Mouse (Mus musculus): ENCODE data around the gene Fosb. TPM values are rescaled to one million over a fixed set of nuclear protein-coding genes. Genes with fewer than 3 reads are reported as not detected.

The Fosb gene
- polyA plus RNA-seq, 1 experiment from 2014 or later, result 0.03 TPM

DNA sequence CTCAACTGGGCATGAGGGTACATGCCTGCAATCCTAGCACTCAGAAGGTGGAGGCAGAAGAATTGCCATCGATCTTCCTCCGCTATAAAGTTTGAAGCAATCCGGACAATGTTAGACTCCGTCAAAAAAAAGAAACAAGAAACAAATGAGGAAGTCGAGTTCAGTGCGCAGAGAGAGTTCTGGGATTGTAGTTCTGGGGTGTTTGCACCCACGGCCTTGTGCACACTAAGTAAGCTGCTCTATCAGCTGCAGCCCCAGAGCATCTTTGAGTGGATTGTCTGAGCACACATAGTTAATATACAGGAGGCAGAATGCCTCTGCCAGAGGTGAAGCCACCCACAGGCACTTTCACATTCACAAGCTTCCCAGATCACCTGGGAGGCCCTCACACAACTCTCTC lies 8.8 kb upstream of the Fosb start:
- H3K9me3 ChIP-seq (replicated peaks), result no peaks in the 10 kb centered on the region
- H3K27me3 ChIP-seq, result peaks cover 97% of the 10 kb centered on the region
- no peaks in the 10 kb centered on the region for H3K36me3 ChIP-seq (replicated peaks)
- peaks cover 17% of the 10 kb centered on the region for H3K4me1 ChIP-seq (replicated peaks)
- 19% methylated on average over 7 of the region's 7 CpGs for WGBS (ENCODE audit: insufficient replicate concordance)
- ATAC-seq (ENCODE audit: insufficient read depth), result no peak
- H3K4me2 ChIP-seq, result no peak overlapping the region
- no peak overlapping the region for H3K27ac ChIP-seq (replicated peaks)
- H3K4me3 ChIP-seq (replicated peaks), result no peak overlapping the region
- H3K9ac ChIP-seq, result no peak overlapping the region

DNA sequence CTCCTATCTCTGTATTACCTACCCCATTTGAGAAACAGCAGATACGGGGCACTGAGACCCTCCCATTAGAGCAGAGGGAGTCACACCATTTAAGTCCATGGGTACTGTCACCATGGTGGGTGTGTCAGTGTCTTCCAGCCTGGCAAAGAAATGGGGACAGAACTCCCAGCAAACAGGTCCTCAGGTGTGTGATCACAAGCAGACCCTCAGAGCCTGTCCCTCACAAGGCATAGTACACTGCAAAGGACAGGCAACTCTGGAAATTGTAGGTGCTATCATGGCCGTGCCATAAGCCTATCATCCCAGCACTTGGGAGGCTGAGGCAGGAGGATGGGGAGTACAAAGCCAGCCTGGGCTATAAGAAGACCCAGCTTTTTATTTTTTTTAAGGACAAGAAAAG lies 8.3 kb upstream of the Fosb start:
- H3K27ac ChIP-seq (replicated peaks), result no peak overlapping the region
- ATAC-seq (ENCODE audit: insufficient read depth), result no peak
- no peak overlapping the region for H3K9ac ChIP-seq
- H3K36me3 ChIP-seq (replicated peaks), result no peaks in the 10 kb centered on the region
- peaks cover 97% of the 10 kb centered on the region for H3K27me3 ChIP-seq
- H3K4me1 ChIP-seq (replicated peaks), result peaks cover 17% of the 10 kb centered on the region
- no peak overlapping the region for H3K4me2 ChIP-seq
- H3K4me3 ChIP-seq (replicated peaks), result no peak overlapping the region
- WGBS (ENCODE audit: insufficient replicate concordance), result 52% methylated on average over 2 of the region's 2 CpGs
- H3K9me3 ChIP-seq (replicated peaks), result no peaks in the 10 kb centered on the region

DNA sequence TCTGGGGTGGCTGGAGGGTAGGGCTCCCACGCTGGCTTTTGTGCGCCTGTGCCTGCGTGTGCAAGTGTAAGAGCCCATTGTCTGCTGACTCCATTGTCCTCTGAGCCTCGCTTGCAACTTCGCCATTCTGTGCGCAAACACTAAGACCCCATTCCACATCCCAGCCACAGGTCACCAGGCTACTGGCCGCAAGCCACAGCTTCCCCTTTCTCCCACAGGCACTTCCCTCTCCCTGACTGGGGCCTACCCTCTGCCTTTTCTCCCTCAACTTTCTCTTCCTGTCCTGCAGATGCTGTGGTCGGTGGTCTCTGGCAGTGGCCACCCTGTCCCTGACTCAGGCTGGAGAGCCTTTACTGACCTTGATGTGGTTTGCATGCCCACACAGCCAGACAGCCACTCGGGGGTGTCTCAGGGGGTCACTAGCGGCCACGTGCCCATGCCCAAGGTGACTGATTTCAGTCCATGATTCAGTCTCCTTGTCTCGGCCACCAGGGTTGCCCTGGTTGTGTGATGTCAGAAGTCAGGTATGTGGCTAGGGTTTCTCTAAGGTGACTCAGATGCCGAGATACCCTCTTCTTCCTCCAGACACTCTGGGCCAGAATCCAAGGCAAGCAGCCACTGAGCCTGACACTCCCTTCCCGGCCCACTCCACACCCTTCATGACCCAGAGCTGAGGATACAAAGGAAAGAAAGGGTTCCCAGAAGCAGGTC lies 6.8 kb upstream of the Fosb start:
- H3K9me3 ChIP-seq (replicated peaks), result no peaks in the 10 kb centered on the region
- no peak for ATAC-seq (ENCODE audit: insufficient read depth)
- H3K4me3 ChIP-seq (replicated peaks), result no peak overlapping the region
- H3K9ac ChIP-seq, result no peak overlapping the region
- no peaks in the 10 kb centered on the region for H3K36me3 ChIP-seq (replicated peaks)
- no peak overlapping the region for H3K27ac ChIP-seq (replicated peaks)
- 13% methylated on average over 14 of the region's 14 CpGs for WGBS (ENCODE audit: insufficient replicate concordance)
- peaks cover 17% of the 10 kb centered on the region for H3K4me1 ChIP-seq (replicated peaks)
- 0 out of 2 replicates have a peak overlapping the region, but pooled peaks have one; percentile 1 for H3K4me2 ChIP-seq
- peaks cover 93% of the 10 kb centered on the region for H3K27me3 ChIP-seq

DNA sequence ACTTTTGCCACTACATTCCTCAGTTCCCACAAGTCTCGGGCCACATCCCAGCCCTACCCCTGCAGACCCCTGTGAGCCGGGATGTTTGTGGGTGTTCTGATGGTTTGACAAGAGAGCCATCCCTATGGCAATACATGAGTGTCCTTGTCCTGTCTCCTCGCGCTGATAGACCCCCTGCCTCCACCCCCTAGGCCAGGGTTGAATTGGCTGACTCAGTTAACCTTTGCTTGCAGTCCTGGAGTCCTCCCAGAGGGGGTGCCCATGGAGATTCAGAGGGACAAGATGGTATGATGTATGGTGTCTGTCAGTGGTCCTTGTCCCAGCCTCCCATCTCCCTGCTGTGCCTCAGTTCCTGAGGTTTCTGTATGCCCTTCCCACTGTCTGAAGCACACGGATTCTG lies 4.2 kb upstream of the Fosb start:
- Histone ChIP-seq H3K36me3 (replicated peaks) (no peaks in the 10 kb centered on the region), H3K4me1 (replicated peaks) (peaks cover 17% of the 10 kb centered on the region), H3K27ac (replicated peaks) (no peak overlapping the region), H3K9ac (no peak overlapping the region), H3K4me3 (replicated peaks) (no peak overlapping the region), H3K4me2 (no peak overlapping the region), H3K27me3 (peaks cover 87% of the 10 kb centered on the region), H3K9me3 (replicated peaks) (no peaks in the 10 kb centered on the region)
- no peak for ATAC-seq (ENCODE audit: insufficient read depth)
- 36% methylated on average over 5 of the region's 5 CpGs for WGBS (ENCODE audit: insufficient replicate concordance)

DNA sequence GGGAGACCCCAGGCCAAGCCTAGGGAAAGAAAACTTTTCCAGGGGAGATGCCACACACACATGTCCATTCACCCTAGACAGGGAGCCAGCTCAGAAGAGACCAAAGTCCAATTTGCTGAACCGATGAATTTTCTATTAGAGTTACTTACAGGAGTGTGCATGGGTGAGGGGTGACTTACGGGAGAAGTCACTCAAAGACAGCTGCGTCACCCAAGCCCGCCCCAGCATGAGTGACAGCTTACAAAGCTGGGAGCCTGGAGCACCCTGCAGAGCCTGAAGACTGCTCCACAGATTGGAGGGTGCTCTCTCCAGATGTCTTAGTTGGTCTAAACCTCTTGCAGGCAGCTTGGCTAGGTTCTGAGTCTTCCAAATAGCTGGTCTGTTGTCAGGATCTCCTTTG lies 2.1 kb upstream of the Fosb start:
- Histone ChIP-seq H3K27ac (replicated peaks) (no peak overlapping the region), H3K27me3 (peaks cover 85% of the 10 kb centered on the region), H3K4me1 (replicated peaks) (peaks cover 32% of the 10 kb centered on the region), H3K9ac (no peak overlapping the region), H3K36me3 (replicated peaks) (no peaks in the 10 kb centered on the region), H3K4me3 (replicated peaks) (no peak overlapping the region), H3K4me2 (no peak overlapping the region), H3K9me3 (replicated peaks) (no peaks in the 10 kb centered on the region)
- WGBS (ENCODE audit: insufficient replicate concordance), result 26% methylated on average over 4 of the region's 4 CpGs
- ATAC-seq (ENCODE audit: insufficient read depth), result no peak

DNA sequence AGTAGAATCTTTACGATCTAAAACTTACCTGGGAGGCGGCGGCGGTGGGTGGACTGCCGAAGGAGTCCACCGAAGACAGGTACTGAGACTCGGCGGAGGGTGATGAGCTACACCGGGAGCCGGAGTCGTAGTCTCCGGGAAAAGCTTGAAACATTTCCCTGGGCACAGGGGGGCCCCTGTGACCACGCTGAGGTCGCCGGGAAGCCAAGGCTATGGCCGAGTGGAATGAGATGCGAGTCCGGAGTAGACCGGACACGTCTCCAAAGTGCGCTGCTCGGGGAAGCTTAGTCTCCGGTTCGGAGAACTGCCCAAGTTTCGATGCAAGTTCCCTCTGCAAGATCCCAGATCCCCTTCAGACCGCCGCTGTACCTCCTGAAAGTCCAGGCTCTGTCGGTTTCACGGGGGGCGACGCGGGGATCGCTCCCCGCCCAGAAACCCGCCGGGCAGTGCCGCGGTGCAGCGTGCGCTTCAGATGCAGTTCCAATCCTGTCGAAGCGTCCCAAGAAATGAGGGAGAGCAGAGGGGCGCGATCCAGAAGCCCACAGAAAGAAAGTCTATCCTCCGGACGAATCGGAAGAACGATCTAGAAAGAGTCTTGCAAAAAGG lies 470 bp downstream of the Fosb start:
- no peaks in the 10 kb centered on the region for H3K36me3 ChIP-seq (replicated peaks)
- no peaks in the 10 kb centered on the region for H3K9me3 ChIP-seq (replicated peaks)
- WGBS (ENCODE audit: insufficient replicate concordance), result under 1% methylated on average over 48 of the region's 48 CpGs
- peak overlapping the region; percentile 69 for H3K4me3 ChIP-seq (replicated peaks)
- peaks cover 85% of the 10 kb centered on the region for H3K27me3 ChIP-seq
- no peak overlapping the region for H3K27ac ChIP-seq (replicated peaks)
- ATAC-seq (ENCODE audit: insufficient read depth), result no peak
- H3K4me2 ChIP-seq, result peak overlapping the region; percentile 90
- peaks cover 35% of the 10 kb centered on the region for H3K4me1 ChIP-seq (replicated peaks)
- H3K9ac ChIP-seq, result peak overlapping the region; percentile 47; the same call in 1 of the 2 replicates

DNA sequence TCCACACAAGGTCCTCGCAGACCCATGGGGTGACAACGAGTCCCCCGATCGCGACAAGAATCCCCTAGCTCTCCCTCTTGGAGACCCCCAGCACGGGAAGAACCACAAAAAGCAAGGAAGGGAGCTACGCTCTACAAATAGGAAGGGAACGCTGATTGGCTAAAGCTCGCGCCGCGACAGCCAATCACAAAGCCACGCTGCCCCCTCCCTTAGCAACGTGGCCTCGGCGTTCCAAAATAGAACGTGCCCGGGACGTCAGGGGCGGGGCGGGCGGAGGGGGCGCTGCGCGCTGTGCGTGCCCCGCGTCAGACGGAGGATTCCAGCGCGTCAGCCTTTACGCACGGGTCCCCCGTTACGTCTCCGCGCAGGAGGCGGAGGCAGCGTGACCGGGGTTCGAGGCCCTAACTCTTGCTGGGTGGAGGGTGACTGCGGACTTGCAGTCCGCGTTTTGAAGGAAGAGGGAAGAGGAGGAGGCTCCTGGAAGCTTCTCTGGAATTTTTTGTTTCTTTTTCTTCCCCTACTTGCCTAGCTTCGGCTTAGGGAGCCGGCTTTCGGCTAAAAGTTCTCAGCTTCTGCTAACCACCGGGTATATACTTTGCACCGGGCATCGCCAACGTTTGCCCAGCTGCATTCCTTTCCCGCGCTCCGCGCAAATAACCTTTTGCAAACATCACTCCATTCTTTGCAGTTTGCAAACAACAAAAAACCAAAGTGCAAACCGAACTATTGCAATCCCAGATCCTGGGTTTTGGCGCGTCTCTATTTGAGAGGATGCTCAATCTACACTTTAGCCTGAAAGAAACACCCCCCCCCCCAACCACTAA lies 1.2 kb downstream of the Fosb start:
- H3K36me3 ChIP-seq (replicated peaks), result no peaks in the 10 kb centered on the region
- H3K9ac ChIP-seq, result peak overlapping the region; percentile 47
- peak overlapping the region; percentile 69 for H3K4me3 ChIP-seq (replicated peaks)
- H3K4me1 ChIP-seq (replicated peaks), result peaks cover 42% of the 10 kb centered on the region
- peaks cover 85% of the 10 kb centered on the region for H3K27me3 ChIP-seq
- no peaks in the 10 kb centered on the region for H3K9me3 ChIP-seq (replicated peaks)
- peak overlapping the region; percentile 90 for H3K4me2 ChIP-seq
- ATAC-seq (ENCODE audit: insufficient read depth), result peak; percentile 77
- 1% methylated on average over 56 of the region's 58 CpGs for WGBS (ENCODE audit: insufficient replicate concordance)
- H3K27ac ChIP-seq (replicated peaks), result peak overlapping the region; percentile 51; the same call in 1 of the 2 replicates

DNA sequence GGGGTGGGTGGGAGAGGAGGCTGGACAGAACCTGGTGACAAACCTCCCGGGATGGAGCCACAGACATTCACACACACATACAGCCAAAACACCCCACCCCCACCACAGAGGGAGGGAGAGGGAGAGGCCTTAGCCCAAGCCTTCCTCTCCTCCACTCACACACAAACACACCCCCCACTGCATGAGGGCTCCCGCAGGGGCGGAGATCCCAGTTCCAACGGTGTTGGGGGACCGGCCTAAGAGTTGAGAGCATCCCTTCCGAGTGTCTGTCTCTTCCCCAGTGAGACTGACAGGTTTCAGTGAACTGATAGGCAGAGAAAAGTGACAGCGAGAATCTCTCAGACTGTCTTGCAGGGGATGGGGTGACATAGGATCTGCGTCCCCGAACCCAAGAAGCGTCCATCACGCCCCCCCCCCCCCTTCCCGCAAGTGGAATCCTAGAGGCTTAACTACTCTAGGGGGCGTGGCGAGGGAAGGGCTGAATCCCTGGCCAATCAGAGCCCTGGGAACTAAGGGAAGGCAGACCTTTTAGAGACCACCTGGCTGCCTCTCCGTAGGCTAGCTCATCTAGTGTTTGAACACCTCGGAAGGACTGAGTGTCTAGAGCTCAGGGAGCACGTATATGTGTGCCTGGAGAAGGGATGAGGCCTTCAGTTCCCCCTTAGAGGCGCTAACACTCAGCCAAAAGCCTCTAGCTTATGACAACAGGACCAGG lies 2.0 kb downstream of the Fosb start:
- Histone ChIP-seq H3K9me3 (replicated peaks) (no peaks in the 10 kb centered on the region), H3K4me1 (replicated peaks) (peaks cover 43% of the 10 kb centered on the region), H3K27ac (replicated peaks) (peak overlapping the region; percentile 51; the same call in 1 of the 2 replicates), H3K4me2 (peak overlapping the region; percentile 90), H3K9ac (peak overlapping the region; percentile 37), H3K36me3 (replicated peaks) (no peaks in the 10 kb centered on the region), H3K4me3 (replicated peaks) (peak overlapping the region; percentile 69), H3K27me3 (peaks cover 87% of the 10 kb centered on the region)
- WGBS (ENCODE audit: insufficient replicate concordance), result 3% methylated on average over 18 of the region's 18 CpGs
- ATAC-seq (ENCODE audit: insufficient read depth), result peak; percentile 29

DNA sequence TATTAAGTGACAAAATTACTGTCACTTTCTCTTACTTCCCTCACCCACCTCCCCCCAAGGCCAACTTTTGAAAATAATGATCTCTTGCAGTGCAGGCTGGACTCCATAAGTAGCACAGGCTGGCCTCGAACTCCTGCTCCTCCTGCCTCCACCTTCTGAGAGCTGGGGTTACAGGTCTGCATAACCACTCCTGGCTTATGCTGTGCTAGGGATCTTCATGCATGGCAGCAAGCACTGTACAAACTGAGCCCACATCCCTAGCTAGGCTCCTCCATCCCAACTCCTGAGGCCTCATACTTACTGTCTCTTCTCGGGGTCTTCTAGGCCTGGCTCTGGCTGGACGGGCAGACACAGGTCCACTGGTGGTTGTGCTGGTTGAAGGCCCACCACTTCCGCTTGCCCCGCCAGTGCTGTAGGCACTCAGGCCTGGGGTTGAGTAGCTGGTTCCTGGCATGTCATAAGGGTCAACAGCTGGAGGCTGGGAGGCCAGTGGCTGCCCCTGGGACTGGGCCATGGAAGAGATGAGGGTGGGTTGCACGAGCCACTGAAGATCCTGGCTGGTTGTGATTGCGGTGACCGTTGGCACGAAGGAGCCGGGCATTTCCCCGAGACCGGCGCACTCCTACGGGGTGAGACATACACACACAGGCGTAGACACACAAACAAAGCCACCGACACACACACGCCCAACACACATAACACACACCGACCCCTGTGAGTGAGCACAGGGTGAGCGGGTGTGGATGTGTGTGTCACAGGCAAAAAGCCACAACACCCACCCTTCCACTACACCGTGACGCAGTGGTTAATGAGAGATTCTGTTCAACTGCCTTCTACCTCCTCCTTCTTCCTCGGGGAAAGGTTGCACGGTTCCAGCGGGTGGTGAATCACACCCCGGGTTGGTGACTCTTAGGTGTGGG lies 2.8 kb downstream of the Fosb start:
- Histone ChIP-seq H3K27me3 (peaks cover 92% of the 10 kb centered on the region), H3K4me2 (no peak overlapping the region), H3K36me3 (replicated peaks) (no peaks in the 10 kb centered on the region), H3K4me1 (replicated peaks) (peaks cover 43% of the 10 kb centered on the region), H3K9me3 (replicated peaks) (no peaks in the 10 kb centered on the region), H3K9ac (no peak overlapping the region), H3K27ac (replicated peaks) (no peak overlapping the region), H3K4me3 (replicated peaks) (no peak overlapping the region)
- ATAC-seq (ENCODE audit: insufficient read depth), result no peak
- 62% methylated on average over 25 of the region's 25 CpGs for WGBS (ENCODE audit: insufficient replicate concordance)

All from liver, embryonic 15.5 days (tissue).